Mouse (Mus musculus): Measurements from ENCODE around the gene Ston1. TPM values are rescaled to one million over a fixed set of nuclear protein-coding genes. Genes with fewer than 3 reads are reported as not detected.

Ston1 gene
- polyA plus RNA-seq, 2 experiments, result 11.3 to 34.8 TPM

- peaks cover 41% of the 10 kb centered on the region for H3K36me3 ChIP-seq (ENCODE audit: control insufficient read depth, insufficient read depth, low read length)
- ATAC-seq (ENCODE audit: low FRiP score, low read depth), result peak; percentile 20; the same call in 1 of the 2 replicates
- no peak overlapping the region for H3K4me3 ChIP-seq (replicated peaks; ENCODE audit: low read length)
- 15% methylated on average over 6 of the region's 6 CpGs for WGBS
- no peak overlapping the region for H3K4me2 ChIP-seq (replicated peaks; ENCODE audit: low read depth, low read length, severe bottlenecking)
- 0 out of 2 replicates have a peak overlapping the region, but pooled peaks have one; percentile 12 for H3K9ac ChIP-seq (ENCODE audit: low read depth, low read length, severe bottlenecking)
- H3K4me1 ChIP-seq (ENCODE audit: control insufficient read depth, insufficient read depth, low read length), result peaks cover 10% of the 10 kb centered on the region
- DNase-seq (ENCODE audit: low spot score), result no peak
- no peak for TF ChIP-seq POLR2A (IDR thresholded peaks at IDR 0.05; ENCODE audit: borderline replicate concordance, extremely low read depth, insufficient read depth, insufficient read length)
- H3K9me3 ChIP-seq (ENCODE audit: control insufficient read depth, low read length), result no peaks in the 10 kb centered on the region
- H3K27ac ChIP-seq (replicated peaks; ENCODE audit: low read depth, low read length), result no peak overlapping the region
- H3K27me3 ChIP-seq (ENCODE audit: control insufficient read depth, insufficient read depth, low read length), result no peaks in the 10 kb centered on the region
Observed at GRCm38 (mm10) chr17:88552556-88552955, 44.9 kb upstream of the Ston1 start.

- H3K27me3 ChIP-seq (ENCODE audit: control insufficient read depth, insufficient read depth, low read length), result no peaks in the 10 kb centered on the region
- no peak for DNase-seq (ENCODE audit: low spot score)
- ATAC-seq (ENCODE audit: low FRiP score, low read depth), result peak; percentile 23; the same call in 1 of the 2 replicates
- no peak for TF ChIP-seq POLR2A (IDR thresholded peaks at IDR 0.05; ENCODE audit: borderline replicate concordance, extremely low read depth, insufficient read depth, insufficient read length)
- 34% methylated on average over 8 of the region's 8 CpGs for WGBS
- no peak overlapping the region for H3K4me3 ChIP-seq (replicated peaks; ENCODE audit: low read length)
- no peak overlapping the region for H3K4me2 ChIP-seq (replicated peaks; ENCODE audit: low read depth, low read length, severe bottlenecking)
- H3K36me3 ChIP-seq (ENCODE audit: control insufficient read depth, insufficient read depth, low read length), result peaks cover 38% of the 10 kb centered on the region
- H3K4me1 ChIP-seq (ENCODE audit: control insufficient read depth, insufficient read depth, low read length), result peaks cover 10% of the 10 kb centered on the region
- no peak overlapping the region for H3K9ac ChIP-seq (ENCODE audit: low read depth, low read length, severe bottlenecking)
- H3K27ac ChIP-seq (replicated peaks; ENCODE audit: low read depth, low read length), result peak overlapping the region; percentile 35; the same call in 1 of the 2 replicates
- no peaks in the 10 kb centered on the region for H3K9me3 ChIP-seq (ENCODE audit: control insufficient read depth, low read length)
Observed at GRCm38 (mm10) chr17:88553001-88553449, 44.5 kb upstream of the Ston1 start.

GRCm38 (mm10) chr17:88553473-88554087, 43.9 kb upstream of the Ston1 start:
- Histone ChIP-seq H3K9ac (ENCODE audit: low read depth, low read length, severe bottlenecking) (no peak overlapping the region), H3K4me2 (replicated peaks; ENCODE audit: low read depth, low read length, severe bottlenecking) (no peak overlapping the region), H3K4me3 (replicated peaks; ENCODE audit: low read length) (no peak overlapping the region), H3K9me3 (ENCODE audit: control insufficient read depth, low read length) (no peaks in the 10 kb centered on the region), H3K36me3 (ENCODE audit: control insufficient read depth, insufficient read depth, low read length) (peaks cover 39% of the 10 kb centered on the region), H3K4me1 (ENCODE audit: control insufficient read depth, insufficient read depth, low read length) (peaks cover 10% of the 10 kb centered on the region), H3K27me3 (ENCODE audit: control insufficient read depth, insufficient read depth, low read length) (no peaks in the 10 kb centered on the region), H3K27ac (replicated peaks; ENCODE audit: low read depth, low read length) (peak overlapping the region; percentile 35; the same call in 1 of the 2 replicates)
- ATAC-seq (ENCODE audit: low FRiP score, low read depth) (no peak), DNase-seq (ENCODE audit: low spot score) (no peak)
- 76% methylated on average over 11 of the region's 11 CpGs for WGBS
- TF ChIP-seq POLR2A (IDR thresholded peaks at IDR 0.05; ENCODE audit: borderline replicate concordance, extremely low read depth, insufficient read depth, insufficient read length), result no peak

GRCm38 (mm10) chr17:88556176-88556575, 41.3 kb upstream of the Ston1 start:
- H3K9me3 ChIP-seq (ENCODE audit: control insufficient read depth, low read length), result no peaks in the 10 kb centered on the region
- no peak for ATAC-seq (ENCODE audit: low FRiP score, low read depth)
- H3K4me2 ChIP-seq (replicated peaks; ENCODE audit: low read depth, low read length, severe bottlenecking), result no peak overlapping the region
- no peak for TF ChIP-seq POLR2A (IDR thresholded peaks at IDR 0.05; ENCODE audit: borderline replicate concordance, extremely low read depth, insufficient read depth, insufficient read length)
- H3K9ac ChIP-seq (ENCODE audit: low read depth, low read length, severe bottlenecking), result no peak overlapping the region; the same call in 1 of the 2 replicates
- H3K4me3 ChIP-seq (replicated peaks; ENCODE audit: low read length), result no peak overlapping the region
- H3K4me1 ChIP-seq (ENCODE audit: control insufficient read depth, insufficient read depth, low read length), result peaks cover 10% of the 10 kb centered on the region
- H3K27ac ChIP-seq (replicated peaks; ENCODE audit: low read depth, low read length), result no peak overlapping the region
- peaks cover 37% of the 10 kb centered on the region for H3K36me3 ChIP-seq (ENCODE audit: control insufficient read depth, insufficient read depth, low read length)
- no peaks in the 10 kb centered on the region for H3K27me3 ChIP-seq (ENCODE audit: control insufficient read depth, insufficient read depth, low read length)
- WGBS, result 82% methylated on average over 12 of the region's 13 CpGs
- no peak for DNase-seq (ENCODE audit: low spot score)

- H3K27ac ChIP-seq (replicated peaks; ENCODE audit: low read depth, low read length), result no peak overlapping the region
- 79% methylated on average over 4 of the region's 4 CpGs for WGBS
- peaks cover 10% of the 10 kb centered on the region for H3K4me1 ChIP-seq (ENCODE audit: control insufficient read depth, insufficient read depth, low read length)
- no peak for TF ChIP-seq POLR2A (IDR thresholded peaks at IDR 0.05; ENCODE audit: borderline replicate concordance, extremely low read depth, insufficient read depth, insufficient read length)
- no peak for ATAC-seq (ENCODE audit: low FRiP score, low read depth)
- H3K9ac ChIP-seq (ENCODE audit: low read depth, low read length, severe bottlenecking), result no peak overlapping the region
- H3K36me3 ChIP-seq (ENCODE audit: control insufficient read depth, insufficient read depth, low read length), result peaks cover 41% of the 10 kb centered on the region
- H3K4me2 ChIP-seq (replicated peaks; ENCODE audit: low read depth, low read length, severe bottlenecking), result no peak overlapping the region
- no peaks in the 10 kb centered on the region for H3K27me3 ChIP-seq (ENCODE audit: control insufficient read depth, insufficient read depth, low read length)
- DNase-seq (ENCODE audit: low spot score), result no peak
- H3K4me3 ChIP-seq (replicated peaks; ENCODE audit: low read length), result no peak overlapping the region
- no peaks in the 10 kb centered on the region for H3K9me3 ChIP-seq (ENCODE audit: control insufficient read depth, low read length)
Observed at GRCm38 (mm10) chr17:88556688-88557087, 40.8 kb upstream of the Ston1 start.

All from limb, embryonic 14.5 days (tissue).